Mouse (Mus musculus): Measurements from ENCODE around the gene Id2. TPM values are rescaled to one million over a fixed set of nuclear protein-coding genes. Genes with fewer than 3 reads are reported as not detected.

Id2 gene
- total RNA-seq (2021): 10 to 100 TPM; 13.0 TPM

DNA sequence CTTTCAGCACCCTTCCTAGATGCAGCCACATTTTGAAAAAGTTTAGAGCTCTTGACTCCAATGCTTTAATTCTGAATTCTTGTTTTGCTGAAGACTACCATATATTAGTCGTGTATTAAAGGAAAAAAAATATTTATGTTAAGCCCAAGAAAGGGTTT is at the start of gene Id2:
TSS of gene Id2 (minus strand) at position 89 of the 158 bp plus-strand sequence.
- intact Hi-C loops (cut with DNase I): loop anchor here (5.0 to 10.0 kb wide), 4 partner anchors 135 to 1348 kb away; no protein-coding TSS in a partner anchor
- DNase-seq: no peak

GRCm38 (mm10) chr12:25145344-25145698 is 48.4 kb upstream of the Id2 start:
- no peak for DNase-seq
- intact Hi-C loops (cut with DNase I): no loop called here

- no peak for DNase-seq
- intact Hi-C loops (cut with DNase I): no loop called here
Measured at GRCm38 (mm10) chr12:25144591-25145343, 47.8 kb upstream of the Id2 start.

DNA sequence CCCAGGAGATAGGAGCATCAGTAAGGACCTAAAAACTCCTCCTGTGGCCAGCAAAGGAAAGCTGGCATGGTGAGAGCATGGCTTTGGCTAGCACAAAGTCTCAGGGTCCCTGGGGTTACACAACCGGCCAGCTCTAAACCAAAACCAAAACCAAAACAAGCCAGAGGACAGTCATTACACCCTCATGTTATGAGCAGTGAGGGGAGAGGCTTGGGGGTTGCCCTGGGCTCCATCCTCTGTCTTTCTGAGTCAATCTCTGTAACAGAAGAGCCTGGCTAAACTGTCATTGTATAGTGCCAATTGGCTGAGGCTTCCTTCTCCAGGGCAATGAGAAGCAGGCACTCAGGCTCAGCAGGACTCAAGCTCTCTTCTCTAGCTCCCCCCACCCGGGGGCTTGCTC is 46.6 kb upstream of the Id2 start:
- intact Hi-C loops (cut with DNase I): no loop called here

DNA sequence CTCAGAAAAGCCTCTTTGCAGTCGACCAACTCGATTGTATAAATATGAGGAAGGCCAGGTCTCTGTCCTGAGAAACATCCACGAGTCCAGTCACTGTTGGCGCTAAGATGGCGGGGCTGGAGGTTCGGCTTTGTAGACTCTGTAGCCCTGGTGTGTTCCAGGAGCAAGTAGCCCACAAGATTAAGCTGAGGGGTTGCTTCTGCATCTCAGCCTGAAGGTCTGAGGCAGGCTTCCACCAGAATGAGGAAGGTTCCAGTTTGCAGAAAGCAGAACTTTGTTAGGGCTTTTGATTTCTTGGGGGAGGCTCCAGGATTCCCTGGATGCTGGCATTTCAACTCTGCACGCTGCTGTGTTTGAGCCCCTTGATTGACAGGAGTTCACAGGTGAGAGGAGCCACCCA is 45.3 kb upstream of the Id2 start:
- no peak for DNase-seq
- intact Hi-C loops (cut with DNase I): no loop called here

More for the DNA sequence above, 46.6 kb upstream of the Id2 start:
- no peak for DNase-seq

DNA sequence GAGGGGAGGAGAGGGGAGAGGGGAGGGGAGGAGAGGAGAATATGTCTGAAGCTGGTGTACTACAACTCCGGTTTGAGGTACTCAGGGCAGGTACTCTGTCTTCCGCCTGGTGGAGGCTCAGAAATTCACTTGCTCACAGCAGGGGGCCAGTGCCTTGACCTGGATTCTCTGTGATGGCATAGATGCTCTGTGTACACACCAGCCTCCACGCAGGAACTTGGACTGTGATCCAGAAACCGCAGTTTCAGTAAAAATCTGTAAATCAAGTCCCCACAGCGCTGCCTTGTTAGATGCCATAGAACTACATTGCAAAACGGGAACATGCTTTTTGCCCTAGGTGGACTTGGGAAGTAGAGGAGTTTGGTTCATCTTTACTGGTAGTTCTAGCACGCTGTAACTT is 44.4 kb upstream of the Id2 start:
- intact Hi-C loops (cut with DNase I): no loop called here
- DNase-seq: no peak

GRCm38 (mm10) chr12:25140115-25140514 is 43.2 kb upstream of the Id2 start:
- DNase-seq: no peak
- intact Hi-C loops (cut with DNase I): no loop called here

- no peak for DNase-seq
- intact Hi-C loops (cut with DNase I): no loop called here
Measured at GRCm38 (mm10) chr12:25138616-25139015, 41.7 kb upstream of the Id2 start.

DNA sequence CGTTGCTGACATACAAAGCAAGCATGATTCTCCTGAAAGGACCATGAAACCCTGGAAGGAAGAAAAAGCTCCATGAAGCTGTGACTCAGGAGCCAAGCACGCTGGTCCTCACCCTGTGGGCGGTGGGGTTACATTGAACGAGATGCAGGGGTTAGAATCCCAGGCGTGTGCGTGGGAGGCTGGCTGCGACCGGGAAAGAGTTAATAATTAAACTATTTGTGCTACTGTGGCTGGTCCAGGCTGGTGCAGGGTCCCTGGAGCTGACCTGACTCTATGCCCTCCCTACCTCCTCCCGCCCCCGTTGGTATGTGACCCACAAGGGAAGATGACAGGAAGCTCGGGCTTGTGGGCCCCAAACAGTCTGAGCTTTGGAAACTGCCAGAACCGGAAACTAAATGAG is 35.1 kb upstream of the Id2 start:
- intact Hi-C loops (cut with DNase I): no loop called here
- DNase-seq: no peak

DNA sequence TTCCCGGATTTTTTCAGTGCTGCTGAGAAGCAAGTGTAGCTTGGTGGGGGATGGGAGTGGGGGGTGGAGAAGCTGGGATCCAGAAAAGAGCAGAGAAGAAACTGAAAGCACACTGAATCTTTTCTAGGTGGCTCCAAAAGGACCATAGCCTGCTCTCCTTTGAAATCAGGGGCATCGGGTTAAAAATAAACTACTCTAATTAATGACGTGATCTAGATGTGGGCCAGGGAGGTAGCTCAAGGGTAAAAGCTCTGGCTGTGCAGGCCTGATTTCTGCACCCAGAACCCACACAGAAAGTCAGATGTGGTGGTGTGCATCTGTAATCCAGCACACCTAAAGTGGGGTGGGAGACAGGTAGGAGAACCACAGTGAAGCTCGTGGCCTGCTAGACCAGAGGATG is 30.7 kb upstream of the Id2 start:
- no peak for DNase-seq
- intact Hi-C loops (cut with DNase I): no loop called here

DNA sequence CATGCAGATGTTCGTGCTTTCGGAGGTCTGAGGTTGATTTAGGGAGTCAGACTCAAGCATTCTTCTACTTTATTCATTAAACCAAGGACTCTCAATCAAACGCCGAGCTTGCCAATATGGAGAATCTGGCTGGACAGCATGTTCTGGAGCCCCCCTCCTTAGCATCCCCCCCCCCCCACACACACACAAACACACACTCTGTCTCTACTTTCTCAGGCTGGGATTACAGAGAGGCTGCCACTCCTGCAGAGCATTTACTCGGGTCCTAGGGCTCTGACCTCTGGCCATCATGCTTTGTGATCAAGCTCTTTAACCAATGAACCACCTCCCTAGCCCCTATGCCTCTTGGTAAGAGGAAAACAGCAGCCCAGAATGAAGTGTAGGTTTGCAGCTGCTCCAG is 29.3 kb upstream of the Id2 start:
- intact Hi-C loops (cut with DNase I): no loop called here
- DNase-seq: no peak

- intact Hi-C loops (cut with DNase I): no loop called here
- no peak for DNase-seq
Measured at GRCm38 (mm10) chr12:25125239-25125776, 28.4 kb upstream of the Id2 start.

- intact Hi-C loops (cut with DNase I): no loop called here
- DNase-seq: no peak
Measured at GRCm38 (mm10) chr12:25124431-25125238, 27.7 kb upstream of the Id2 start.

DNA sequence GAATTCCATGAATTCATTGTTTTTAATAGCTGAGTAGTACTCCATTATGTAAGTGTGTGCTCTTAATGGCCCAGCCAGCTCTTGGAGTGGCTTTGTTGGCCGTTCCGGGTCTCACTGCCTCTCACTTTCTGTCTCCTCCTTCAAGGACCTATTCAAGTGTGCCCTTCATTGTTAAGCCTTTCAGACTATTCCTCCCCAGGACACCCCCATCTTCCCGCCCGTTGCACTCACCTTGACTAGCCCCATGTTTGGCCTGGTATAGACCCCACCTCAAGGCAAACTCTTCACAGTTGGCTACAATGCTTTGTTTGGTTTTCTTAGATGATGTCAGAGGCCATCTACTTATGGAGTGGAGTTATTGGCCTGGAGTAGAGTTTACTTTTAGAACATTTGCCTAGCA is 23.8 kb upstream of the Id2 start:
- intact Hi-C loops (cut with DNase I): no loop called here
- DNase-seq: no peak

DNA sequence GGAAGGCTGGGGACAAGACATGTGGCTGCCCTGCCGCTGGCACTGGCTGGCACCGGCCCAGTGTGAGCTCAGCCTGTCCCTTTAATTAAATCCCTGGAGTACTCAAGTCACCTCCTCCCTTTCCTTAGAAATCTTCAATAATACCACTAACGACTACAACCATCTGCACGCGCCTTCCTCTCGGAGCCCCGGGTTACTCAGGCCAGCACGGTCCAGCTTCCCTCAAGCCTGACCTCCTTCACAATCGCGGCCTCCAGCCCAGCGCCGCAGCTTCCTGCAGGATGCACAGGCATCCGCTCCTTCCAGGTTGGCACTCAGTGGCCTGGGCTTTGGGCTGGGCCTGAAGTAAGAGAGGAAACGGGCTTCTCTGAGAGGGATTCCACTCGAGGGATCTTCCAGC is 22.3 kb upstream of the Id2 start:
- intact Hi-C loops (cut with DNase I): no loop called here
- peak; percentile 41 to 55 for DNase-seq

DNA sequence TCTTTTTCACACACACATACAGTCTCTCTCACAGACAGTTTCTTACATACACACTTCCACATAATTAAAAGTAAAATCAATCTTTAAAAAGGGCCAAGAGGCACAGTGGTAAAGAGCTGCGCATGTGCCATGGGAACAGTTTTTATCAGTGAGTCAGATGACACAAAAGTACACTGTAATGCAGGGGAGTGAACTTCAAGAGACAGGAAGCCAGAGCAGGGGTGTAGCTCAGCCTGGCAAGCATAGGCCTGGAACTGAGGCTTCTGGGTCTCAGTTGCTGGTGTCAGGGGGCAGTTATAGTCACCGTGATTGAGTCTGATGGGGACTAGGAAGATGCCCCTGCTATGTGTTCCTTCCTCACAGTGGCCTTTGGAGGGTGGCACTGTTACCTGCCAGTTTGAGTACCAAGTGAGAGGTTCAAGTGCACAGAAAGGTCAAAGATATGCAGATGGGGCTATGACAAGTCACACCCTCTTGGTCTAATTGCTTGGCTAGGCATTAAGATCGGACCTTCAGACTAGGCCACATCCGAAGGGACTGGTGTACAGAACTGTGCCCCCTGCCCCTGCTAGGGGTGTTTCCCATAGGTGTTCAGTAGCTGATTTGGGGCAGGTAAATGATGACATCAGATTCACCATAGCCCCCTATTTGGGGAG is 21.0 kb upstream of the Id2 start:
- intact Hi-C loops (cut with DNase I): no loop called here
- DNase-seq: no peak

DNA sequence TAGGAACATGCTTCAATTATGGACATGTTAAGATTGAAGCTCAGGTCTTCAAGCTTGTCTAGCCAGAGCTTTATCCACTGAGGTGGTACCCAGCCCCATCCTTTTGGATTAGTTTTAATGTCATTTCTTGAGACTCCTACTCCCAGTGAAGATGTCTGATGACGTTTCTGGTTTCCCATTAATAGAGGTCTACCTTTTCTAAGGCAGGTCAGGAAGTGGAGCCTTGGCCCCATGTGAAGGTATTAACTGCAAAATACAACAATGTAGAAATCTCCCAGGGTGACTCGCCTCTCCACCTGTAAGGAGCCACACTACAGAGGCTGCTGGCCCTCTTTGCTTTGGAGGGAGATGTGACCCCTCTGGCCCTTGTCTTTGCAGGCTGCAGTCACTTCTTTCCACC is 19.2 kb upstream of the Id2 start:
- DNase-seq: no peak
- intact Hi-C loops (cut with DNase I): no loop called here

GRCm38 (mm10) chr12:25114426-25114825 is 17.5 kb upstream of the Id2 start:
- DNase-seq: no peak
- intact Hi-C loops (cut with DNase I): no loop called here

DNA sequence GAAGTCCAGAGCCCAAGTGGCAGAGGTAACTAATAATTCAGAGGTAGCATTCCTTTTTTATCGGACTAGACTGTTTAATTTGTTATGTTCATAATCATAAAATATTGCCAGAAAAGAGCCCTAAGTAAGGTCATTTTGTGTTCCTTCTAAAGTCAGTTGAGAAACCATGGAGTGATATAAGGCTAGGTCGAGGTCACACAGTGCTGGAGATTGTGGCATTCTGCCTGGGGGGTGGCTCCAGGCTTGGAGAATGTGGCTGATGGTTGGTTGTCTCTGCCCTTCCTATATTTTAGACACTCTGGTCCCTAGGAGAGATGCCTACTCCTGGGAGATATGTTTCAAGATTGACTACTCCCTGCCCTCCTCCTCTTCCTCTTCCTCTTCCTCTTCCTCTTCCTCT is 16.4 kb upstream of the Id2 start:
- intact Hi-C loops (cut with DNase I): no loop called here
- no peak for DNase-seq

GRCm38 (mm10) chr12:25112806-25113205 is 15.9 kb upstream of the Id2 start:
- intact Hi-C loops (cut with DNase I): no loop called here
- no peak for DNase-seq

DNA sequence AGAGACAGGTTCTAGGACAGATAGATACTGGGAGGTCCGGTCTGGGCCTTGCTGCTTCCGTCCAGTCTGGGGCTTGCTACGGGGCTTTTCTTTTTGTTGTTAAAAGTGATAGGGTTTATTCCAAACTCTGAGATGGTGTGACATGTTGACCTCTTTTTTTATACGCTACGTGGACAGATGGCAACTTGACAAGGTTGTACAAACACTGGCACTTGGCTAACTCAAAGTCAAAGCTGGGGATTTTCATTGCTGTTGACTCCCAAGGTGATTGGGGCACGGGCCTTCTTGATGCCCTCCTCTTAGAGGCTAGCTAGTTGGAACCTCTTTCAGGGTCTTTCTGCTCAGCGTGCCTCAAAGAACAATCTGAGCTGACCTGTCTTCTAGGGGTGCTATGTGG is 13.7 kb upstream of the Id2 start:
- DNase-seq: no peak
- intact Hi-C loops (cut with DNase I): no loop called here
